In the genomic region with DNA sequence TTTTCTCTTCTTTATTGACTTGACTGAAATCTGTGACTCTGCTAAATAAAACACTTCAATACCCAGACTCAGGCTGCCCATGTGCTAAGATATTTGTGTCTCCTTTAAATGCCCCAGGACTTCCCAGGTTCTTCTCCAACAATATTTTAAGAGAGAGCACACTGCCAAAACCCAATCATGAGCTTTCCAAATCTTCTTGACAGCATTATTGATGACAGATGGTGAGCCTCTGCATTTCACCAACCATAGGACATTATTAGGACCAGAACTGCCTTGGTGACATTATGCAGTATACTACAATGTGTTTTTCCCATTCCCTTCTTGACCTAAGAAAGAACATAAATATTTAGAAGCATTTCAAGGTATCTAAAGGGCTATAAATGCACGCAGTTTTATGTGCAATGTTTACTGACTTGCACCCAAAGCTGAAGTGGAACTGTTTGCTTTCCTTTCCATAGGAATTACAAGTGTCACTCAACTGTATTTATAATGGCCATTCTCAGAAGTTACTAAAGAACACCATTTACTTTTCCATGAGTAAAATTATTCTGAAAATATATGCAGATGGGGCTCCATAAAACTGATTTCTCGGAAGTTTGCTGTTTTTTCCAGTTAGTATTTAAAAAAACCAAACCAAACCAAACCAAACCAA, we compare ENCODE assay signal across 22 mouse cellular contexts.
A peak's percentile ranks its signal among the peaks of the same experiment; 100 is the strongest.
DNase-seq lines count a peak whose midpoint lies in the region; ATAC-seq lines count a peak whose summit lies in the region.
"Had no signal": no experiment of that assay in that cellular context is flagged by ENCODE, and none has a peak within 500 bp of the region (broad histone marks: within the 10 kb centered on the region; RNA-seq: fewer than 3 reads in every experiment).

No protein-coding gene starts in this region.

- peaks cover 5% of the 10 kb centered on the region; the same call in 1 of the 2 replicates for H3K4me1 ChIP-seq in embryonic facial prominence, embryonic 13.5 days
- no peaks in the 10 kb centered on the region for H3K4me1 ChIP-seq in embryonic facial prominence, embryonic 10.5 days
- H3K4me1 ChIP-seq: forebrain, embryonic 12.5 days; heart, embryonic 10.5 days; hindbrain, embryonic 12.5 days had no signal

- DNase-seq in cerebellum, postnatal 36 days, result no peak
- DNase-seq in embryonic facial prominence, embryonic 10.5 days (ENCODE audit: low spot score), result no peak
- DNase-seq in adipocyte (ENCODE audit: low spot score), result peak; percentile 56
- DNase-seq in cerebellum, postnatal 10 days, result peak; percentile 42 to 46
- no peak for DNase-seq in thymus, postnatal 10 days (ENCODE audit: low spot score in 2 of 2)
- DNase-seq in testis, postnatal 10 days (ENCODE audit: low spot score), result no peak
- DNase-seq: adrenal gland, adult 8-10 months; adrenal gland, postnatal 36 days; gastrocnemius, postnatal 10 days; heart, adult 18-20 months; heart, postnatal 10 days; heart, postnatal 4 days; kidney, adult 2 months had no signal

- peak; percentile 73 for ATAC-seq in cerebellum, adult (ENCODE audit: insufficient number of reproducible peaks, low FRiP score, low TSS enrichment)
- no peak for ATAC-seq in embryonic facial prominence, embryonic 13.5 days (ENCODE audit: insufficient number of reproducible peaks, insufficient read depth, low FRiP score, low TSS enrichment, low read depth)
- ATAC-seq: activated CD4-positive, CD25-positive, alpha-beta regulatory T cell, adult 4 months; forebrain, embryonic 16.5 days; hindbrain, postnatal 0 days; Patski had no signal

- peak overlapping the region; percentile 4; the same call in 1 of the 2 replicates for H3K27ac ChIP-seq in embryonic facial prominence, embryonic 13.5 days
- H3K27ac ChIP-seq in embryonic facial prominence, embryonic 10.5 days (replicated peaks), result no peak overlapping the region
- H3K27ac ChIP-seq: forebrain, embryonic 12.5 days; heart, embryonic 10.5 days; hindbrain, embryonic 12.5 days; hindbrain, postnatal 0 days had no signal

- H3K27me3 ChIP-seq in embryonic facial prominence, embryonic 13.5 days, result no peaks in the 10 kb centered on the region
- H3K27me3 ChIP-seq in embryonic facial prominence, embryonic 10.5 days (replicated peaks; ENCODE audit: low read depth, poor library complexity, severe bottlenecking), result no peaks in the 10 kb centered on the region
- H3K27me3 ChIP-seq: forebrain, embryonic 12.5 days; hindbrain, embryonic 12.5 days; Patski had no signal

- H3K9ac ChIP-seq in embryonic facial prominence, embryonic 13.5 days, result no peak overlapping the region
- H3K9ac ChIP-seq: forebrain, embryonic 12.5 days; hindbrain, embryonic 12.5 days had no signal

- H3K4me3 ChIP-seq in embryonic facial prominence, embryonic 13.5 days, result no peak overlapping the region
- no peak overlapping the region for H3K4me3 ChIP-seq in embryonic facial prominence, embryonic 10.5 days
- H3K4me3 ChIP-seq: forebrain, embryonic 12.5 days; heart, embryonic 10.5 days; hindbrain, embryonic 12.5 days had no signal

- no peaks in the 10 kb centered on the region for H3K9me3 ChIP-seq in embryonic facial prominence, embryonic 13.5 days
- no peaks in the 10 kb centered on the region for H3K9me3 ChIP-seq in embryonic facial prominence, embryonic 10.5 days
- H3K9me3 ChIP-seq: forebrain, embryonic 12.5 days; heart, embryonic 10.5 days; hindbrain, embryonic 12.5 days had no signal

- 66% methylated on average over 2 of the region's 2 CpGs for WGBS in embryonic facial prominence, embryonic 13.5 days
- 81% methylated on average over 2 of the region's 2 CpGs for WGBS in embryonic facial prominence, embryonic 10.5 days

- no peak overlapping the region for H3K4me2 ChIP-seq in embryonic facial prominence, embryonic 13.5 days
- H3K4me2 ChIP-seq: forebrain, embryonic 12.5 days; hindbrain, embryonic 12.5 days had no signal

- H3K36me3 ChIP-seq in embryonic facial prominence, embryonic 13.5 days, result no peaks in the 10 kb centered on the region
- no peaks in the 10 kb centered on the region for H3K36me3 ChIP-seq in embryonic facial prominence, embryonic 10.5 days (replicated peaks)
- H3K36me3 ChIP-seq: forebrain, embryonic 12.5 days; heart, embryonic 10.5 days; hindbrain, embryonic 12.5 days had no signal

Comparison
In these comparisons a context has a peak if more than half of its experiments do, and no peak if none do; other contexts are left out.
1. DNase-seq: peak in adipocyte (single experiment) and cerebellum, postnatal 10 days (2 of 2); none in cerebellum, postnatal 36 days (0 of 2), embryonic facial prominence, embryonic 10.5 days (single experiment), thymus, postnatal 10 days (0 of 2) and testis, postnatal 10 days (single experiment).